Mouse (Mus musculus) frontal cortex, adult 2 months (tissue): ENCODE data around the gene Lmbrd2. TPM values are rescaled to one million over a fixed set of nuclear protein-coding genes. Genes with fewer than 3 reads are reported as not detected.
"Not testable (repeated sequence)": the region's sequence is repeated elsewhere in the genome, so short reads cannot be mapped to it uniquely, and the experiment has no call there.

ENCODE experiments used
- DNase-seq, 2 experiments: peaks; one replicate each; pipeline ENCODE4 v3.0.0; 2022; ENCODE audit warnings: low spot score in 1 of 2; ENCODE audit errors: extremely low spot score in 1 of 2
- polyA plus RNA-seq: library from polyadenylated mRNA; depleted of rRNA; stranded (reverse); fragments of >200 nt; gene quantifications from 2 replicates; pipeline ENCODE4 v1.2.3, GENCODE M21; 2012

Lmbrd2 gene
- polyA plus RNA-seq, 1 experiment, result 21.3 TPM

GRCm38 (mm10) chr15:9132693-9133443 lies 7.5 kb upstream of the Lmbrd2 start:
- peak in 1 of 2 experiments; percentile 19 for DNase-seq

GRCm38 (mm10) chr15:9134891-9135507 lies 5.4 kb upstream of the Lmbrd2 start:
- no peak for DNase-seq

- no peak for DNase-seq
These were observed 903 bp upstream of the Lmbrd2 start for GRCm38 (mm10) chr15:9139447-9139846.

- DNase-seq, result peak; percentile 21 to 65
These were observed 378 bp downstream of the Lmbrd2 start for GRCm38 (mm10) chr15:9140684-9141171.

- no peak for DNase-seq
These were observed 15.0 kb downstream of the Lmbrd2 start, which contains the start of gene Skp2 for GRCm38 (mm10) chr15:9155325-9155724. Gene Skp2 (minus strand): TSS chr15:9155425.

- DNase-seq, result no peak
These were observed 22.3 kb downstream of the Lmbrd2 start for GRCm38 (mm10) chr15:9162557-9163070.

- peak in 1 of 2 experiments; percentile 10 for DNase-seq
These were observed 23.8 kb downstream of the Lmbrd2 start for GRCm38 (mm10) chr15:9164125-9164524.

- no peak for DNase-seq
These were observed 36.7 kb downstream of the Lmbrd2 start for GRCm38 (mm10) chr15:9177038-9177437.

GRCm38 (mm10) chr15:9183995-9184394 lies 43.6 kb downstream of the Lmbrd2 start:
- DNase-seq, result no peak

GRCm38 (mm10) chr15:9189796-9190195 lies 49.4 kb downstream of the Lmbrd2 start:
- DNase-seq, result peak in 1 of 2 experiments; percentile 6

- not testable (repeated sequence) for DNase-seq
These were observed 52.3 kb downstream of the Lmbrd2 start for GRCm38 (mm10) chr15:9192685-9193084.

GRCm38 (mm10) chr15:9198421-9198820 lies 58.1 kb downstream of the Lmbrd2 start:
- DNase-seq, result no peak

GRCm38 (mm10) chr15:9211891-9212290 lies 71.5 kb downstream of the Lmbrd2 start:
- no peak for DNase-seq

GRCm38 (mm10) chr15:9213026-9213425 lies 72.7 kb downstream of the Lmbrd2 start:
- DNase-seq, result not testable (repeated sequence)

- DNase-seq, result not testable (repeated sequence)
These were observed 73.1 kb downstream of the Lmbrd2 start for GRCm38 (mm10) chr15:9213431-9213830.

GRCm38 (mm10) chr15:9216446-9216845 lies 76.1 kb downstream of the Lmbrd2 start:
- DNase-seq, result no peak

- DNase-seq, result not testable (repeated sequence)
These were observed 90.6 kb downstream of the Lmbrd2 start for GRCm38 (mm10) chr15:9230917-9231316.

- DNase-seq, result no peak
These were observed 106.0 kb downstream of the Lmbrd2 start for GRCm38 (mm10) chr15:9246345-9246744.
